Mouse (Mus musculus): ENCODE measurements at regions not wholly inside any gene's neighbourhood (a gene's known extent, or its start where the extent isn't known, plus 50 kb on each side); places are given as distances from the start of the nearest gene placed in this dataset.

DNA sequence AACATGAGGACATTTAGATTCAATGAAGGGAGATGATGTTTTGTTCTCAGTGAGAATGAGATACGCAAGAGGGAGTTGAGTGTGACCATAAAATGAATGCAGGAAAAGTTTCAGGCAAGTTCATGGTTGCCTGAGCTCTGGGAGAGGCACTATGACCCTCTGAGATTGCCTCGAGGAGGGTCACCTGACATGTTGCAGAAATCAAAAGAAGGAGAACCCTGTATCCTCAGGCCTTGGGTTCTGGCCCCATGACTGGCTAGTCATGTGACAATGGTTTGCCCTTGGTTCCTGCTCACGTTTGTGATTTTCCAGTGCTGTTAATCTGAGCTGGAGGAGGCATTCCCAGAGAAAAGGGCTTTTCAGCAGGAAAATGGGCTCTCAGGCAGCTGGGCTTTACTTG is 98.9 kb downstream of the Mab21l3 start:
- DNase-seq (ENCODE audit: low read depth): no peak

DNA sequence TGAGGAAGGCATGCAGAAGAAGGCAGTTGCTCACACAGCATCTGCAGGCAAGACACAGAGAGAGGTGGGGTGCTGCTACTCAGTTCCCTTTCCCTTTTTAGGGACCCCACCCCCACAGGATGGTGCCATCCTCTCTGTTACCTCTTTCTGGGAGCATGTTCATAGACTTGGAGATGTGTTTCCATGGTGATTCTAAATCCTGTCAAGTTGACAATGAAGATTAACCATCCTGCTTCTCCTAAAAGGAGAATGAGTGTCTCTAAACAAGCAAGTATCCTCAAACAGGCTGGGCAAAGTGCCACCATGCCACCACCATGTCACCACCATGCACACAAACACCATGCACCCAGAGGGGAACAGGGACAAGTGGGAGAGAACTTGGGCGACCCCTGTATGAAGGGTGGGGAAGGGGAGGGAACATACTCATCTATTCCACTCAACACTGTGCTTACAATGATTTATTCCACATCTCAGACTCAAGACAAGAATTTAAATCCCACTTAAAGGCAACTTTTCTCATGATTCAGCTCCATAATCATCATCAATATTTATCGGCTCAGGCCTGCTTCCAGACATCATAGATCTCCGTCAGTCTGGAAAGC is 99.6 kb downstream of the Mab21l3 start:
- no peak for DNase-seq (ENCODE audit: low read depth)

DNA sequence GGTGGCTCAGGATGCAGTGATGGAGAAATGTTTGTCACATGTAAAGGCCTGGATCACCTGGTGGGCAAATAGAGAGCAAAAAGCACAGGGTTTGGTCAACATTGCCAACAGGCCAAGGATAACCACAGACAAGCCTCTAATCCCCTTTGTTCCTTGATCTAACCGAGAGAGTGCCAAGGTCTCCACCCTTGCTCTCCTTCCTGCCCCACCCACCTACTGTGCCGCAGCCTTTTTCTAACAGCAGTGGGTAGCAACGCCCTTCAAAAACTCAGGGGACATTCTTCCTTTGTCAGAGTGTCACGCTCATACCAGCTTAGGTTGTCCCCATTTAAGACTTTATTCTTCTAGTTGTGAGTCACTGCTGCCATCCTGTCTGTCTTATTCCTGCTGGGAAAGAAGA is 100.6 kb downstream of the Mab21l3 start:
- DNase-seq (ENCODE audit: low read depth): peak; percentile 48

DNA sequence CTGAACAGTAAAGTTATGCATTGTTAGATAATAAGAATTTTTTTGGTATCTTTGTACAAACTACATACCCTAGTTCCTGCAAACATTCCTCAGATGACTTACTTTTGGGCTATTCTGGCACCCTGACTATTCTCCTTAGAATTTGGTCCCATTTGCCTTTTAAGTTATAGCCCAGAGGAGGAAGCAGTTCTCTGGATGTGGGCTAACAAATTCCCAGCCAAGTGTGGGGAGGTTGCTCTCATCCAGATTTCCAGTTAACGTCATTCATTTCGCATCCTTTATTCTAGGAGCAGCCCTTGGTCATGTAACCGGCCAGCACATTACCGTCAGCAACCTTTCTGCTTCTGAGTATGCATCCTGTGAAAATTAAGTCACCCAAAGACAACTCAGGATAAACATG is 107.9 kb downstream of the Mab21l3 start:
- DNase-seq (ENCODE audit: low read depth): no peak

DNA sequence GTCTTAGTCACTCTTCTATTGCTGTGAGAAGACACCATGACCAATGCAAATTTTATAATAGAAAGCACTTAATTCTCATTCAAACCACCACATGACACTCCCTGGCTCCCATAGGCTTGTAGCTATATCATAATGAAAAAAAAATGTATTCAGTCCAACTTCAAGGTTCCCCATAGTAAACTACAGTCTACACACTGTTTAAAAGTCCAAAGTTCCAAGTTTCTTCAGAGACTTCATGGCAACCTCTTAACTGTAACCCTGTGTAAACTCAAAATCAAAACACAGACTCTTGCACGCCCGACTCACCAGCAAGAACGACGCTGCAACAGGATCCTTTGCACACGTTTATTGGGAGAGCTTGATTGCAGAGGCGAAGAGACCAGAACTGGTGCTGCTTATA is 111.6 kb downstream of the Mab21l3 start:
- DNase-seq (ENCODE audit: low read depth): no peak

DNA sequence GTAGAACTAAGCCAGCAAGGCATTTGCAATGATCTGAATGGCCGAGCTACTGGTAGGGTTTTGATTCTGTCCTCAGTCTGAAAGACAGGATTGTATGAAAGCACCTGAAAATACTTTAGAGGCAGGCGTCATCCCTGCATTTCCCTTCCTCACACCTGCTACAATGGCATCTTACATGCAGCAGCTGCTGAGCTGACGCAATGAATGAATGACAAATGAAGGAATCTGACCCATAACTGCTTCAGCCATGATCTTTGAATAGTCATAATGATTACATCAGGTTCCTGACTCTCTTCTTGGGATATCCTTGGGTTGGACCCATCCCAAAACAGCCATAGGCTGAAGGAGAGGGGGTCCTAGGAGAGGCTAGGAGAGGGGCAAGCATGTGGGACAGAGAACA is 119.7 kb downstream of the Mab21l3 start:
- no peak for DNase-seq (ENCODE audit: low read depth)

DNA sequence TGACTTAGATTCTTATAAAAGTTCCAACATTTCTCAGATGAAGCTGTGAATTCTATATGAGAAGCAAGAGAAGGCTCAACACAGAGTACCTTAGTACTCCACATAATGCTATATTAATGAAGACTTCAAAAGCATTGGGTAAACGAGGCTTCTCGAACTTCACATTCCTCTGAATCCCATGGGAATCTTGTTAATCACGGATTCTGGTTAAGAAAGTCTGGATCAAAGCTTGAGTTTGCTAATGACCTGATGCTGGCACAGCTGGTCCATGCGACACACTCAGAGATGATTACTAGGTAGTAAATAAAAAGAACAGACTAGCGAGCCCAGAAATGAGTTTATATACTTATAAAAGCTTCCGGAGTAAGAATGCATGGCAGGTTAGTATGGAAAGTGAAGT is 118.4 kb upstream of the Atp1a1 start:
- DNase-seq (ENCODE audit: low read depth): no peak

DNA sequence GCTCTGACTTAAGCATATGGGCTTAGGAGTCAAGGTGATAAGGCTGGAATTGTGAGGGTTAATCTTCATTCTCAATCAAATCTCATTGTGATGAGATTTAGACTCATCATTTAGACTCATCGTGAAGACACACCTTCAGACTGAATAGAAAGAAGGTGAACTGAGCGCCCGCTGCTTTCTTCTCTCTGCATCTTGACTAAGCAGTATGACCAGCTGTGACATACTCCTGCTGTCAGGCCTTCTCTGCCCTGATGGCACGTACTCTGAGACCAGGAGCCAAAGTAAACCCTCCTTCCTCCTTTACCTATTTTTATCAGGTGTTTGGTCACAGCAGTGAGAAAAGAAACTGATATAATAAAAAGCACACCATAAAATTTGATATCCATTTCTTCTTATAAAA is 117.5 kb upstream of the Atp1a1 start:
- no peak for DNase-seq (ENCODE audit: low read depth)

DNA sequence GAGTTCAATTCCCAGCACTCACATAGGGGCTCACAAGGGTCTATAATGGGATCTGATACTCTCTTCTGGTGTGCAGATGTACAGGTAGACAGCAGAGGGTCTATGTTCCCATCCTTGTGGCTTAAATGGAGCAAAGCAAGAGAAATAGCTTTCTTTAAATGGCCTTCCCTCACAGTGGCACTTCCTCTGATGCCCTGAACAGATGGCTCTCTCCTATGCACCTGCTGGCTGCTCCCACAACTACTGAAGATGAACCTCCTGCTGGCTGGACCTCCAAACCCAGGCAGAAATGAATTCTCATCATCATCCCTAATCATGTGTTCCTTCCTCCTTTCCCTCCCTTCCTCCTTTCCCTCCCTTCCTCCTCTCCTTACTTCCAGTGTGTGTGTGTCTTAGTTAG is 110.9 kb upstream of the Atp1a1 start:
- no peak for DNase-seq (ENCODE audit: low read depth)

DNA sequence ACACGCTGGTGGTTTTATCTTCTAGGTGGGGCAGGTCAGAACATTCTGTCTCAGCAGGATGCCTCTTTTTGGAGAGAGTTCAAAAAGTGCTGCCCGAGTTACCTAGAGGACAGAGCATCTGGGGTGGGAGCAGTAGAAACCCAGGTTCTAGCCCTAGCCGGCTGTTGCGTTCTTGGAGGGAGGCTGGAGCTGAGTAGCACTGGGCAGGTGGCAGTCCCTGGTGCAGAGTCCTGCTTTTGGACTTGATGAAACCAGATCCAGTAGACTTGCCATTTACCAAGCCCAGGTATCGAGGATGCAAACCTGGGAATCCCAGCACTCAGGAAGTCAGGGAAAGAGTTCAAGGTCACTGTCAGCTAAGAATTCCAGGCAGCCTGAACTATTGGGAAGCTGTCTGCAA is 110.3 kb upstream of the Atp1a1 start:
- DNase-seq (ENCODE audit: low read depth): no peak

DNA sequence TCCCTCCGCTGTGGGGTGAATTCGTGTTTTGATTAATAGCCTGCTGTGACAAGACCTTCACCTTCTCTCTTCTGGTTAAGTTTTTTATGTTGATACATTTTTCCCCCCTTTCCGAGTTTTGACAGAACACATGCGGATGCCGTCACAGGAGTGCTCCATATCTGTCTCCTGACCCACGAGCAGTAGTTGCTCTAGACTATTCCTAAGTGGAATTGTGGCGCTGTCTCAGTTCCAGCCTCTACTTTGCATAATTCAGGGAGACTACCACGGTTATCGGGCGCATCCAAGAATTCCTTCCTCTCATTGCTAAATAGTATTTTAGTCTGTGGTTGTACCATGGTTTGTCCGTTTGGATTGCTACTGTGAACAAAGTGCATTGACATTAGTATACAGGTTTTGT is 109.2 kb upstream of the Atp1a1 start:
- DNase-seq (ENCODE audit: low read depth): no peak

DNA sequence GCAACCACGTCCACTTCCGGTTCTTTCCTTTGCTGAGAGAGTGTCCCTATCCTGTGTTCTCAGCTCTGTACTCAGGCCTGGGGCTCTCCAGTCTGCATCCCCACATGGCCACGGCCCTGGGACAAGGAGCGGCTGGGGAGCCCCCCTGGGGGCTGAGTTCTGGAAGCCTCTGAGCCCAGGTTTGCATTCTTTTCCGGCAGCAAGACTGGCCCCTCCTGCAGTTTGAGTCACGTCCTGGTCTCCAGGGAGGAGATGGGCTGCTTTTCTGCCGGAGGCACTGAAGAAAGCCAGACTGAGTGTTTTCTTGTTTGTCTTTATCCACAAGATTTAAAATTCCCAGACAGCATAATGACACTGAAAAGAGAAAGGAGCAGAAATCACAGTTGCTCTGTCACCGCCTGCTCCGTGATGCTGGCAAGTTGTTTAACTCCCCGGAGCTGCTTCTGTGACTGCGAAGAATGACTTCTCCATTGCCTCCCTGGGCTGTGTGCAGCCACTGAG is 108.7 kb upstream of the Atp1a1 start:
- DNase-seq (ENCODE audit: low read depth): no peak

DNA sequence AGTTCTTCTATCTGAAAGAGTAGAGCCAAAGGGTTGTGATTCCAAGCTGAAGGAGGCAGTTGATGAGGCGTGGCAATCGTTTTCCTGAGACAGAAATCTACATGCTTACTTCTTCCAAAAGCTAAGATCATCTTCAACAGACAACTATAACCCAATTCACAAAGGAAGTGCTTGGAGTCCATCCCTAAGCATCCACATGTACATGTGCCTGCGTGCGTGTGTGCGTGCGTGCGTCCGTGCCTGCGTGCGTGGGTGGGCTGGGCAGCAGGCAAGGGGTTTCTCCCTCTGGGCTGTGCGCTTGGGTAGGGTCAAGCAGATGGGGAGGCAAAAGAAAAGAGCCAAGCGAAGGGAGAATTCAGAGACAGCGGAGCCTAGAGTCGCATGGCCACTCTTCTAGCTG is 108.2 kb upstream of the Atp1a1 start:
- DNase-seq (ENCODE audit: low read depth): no peak

DNA sequence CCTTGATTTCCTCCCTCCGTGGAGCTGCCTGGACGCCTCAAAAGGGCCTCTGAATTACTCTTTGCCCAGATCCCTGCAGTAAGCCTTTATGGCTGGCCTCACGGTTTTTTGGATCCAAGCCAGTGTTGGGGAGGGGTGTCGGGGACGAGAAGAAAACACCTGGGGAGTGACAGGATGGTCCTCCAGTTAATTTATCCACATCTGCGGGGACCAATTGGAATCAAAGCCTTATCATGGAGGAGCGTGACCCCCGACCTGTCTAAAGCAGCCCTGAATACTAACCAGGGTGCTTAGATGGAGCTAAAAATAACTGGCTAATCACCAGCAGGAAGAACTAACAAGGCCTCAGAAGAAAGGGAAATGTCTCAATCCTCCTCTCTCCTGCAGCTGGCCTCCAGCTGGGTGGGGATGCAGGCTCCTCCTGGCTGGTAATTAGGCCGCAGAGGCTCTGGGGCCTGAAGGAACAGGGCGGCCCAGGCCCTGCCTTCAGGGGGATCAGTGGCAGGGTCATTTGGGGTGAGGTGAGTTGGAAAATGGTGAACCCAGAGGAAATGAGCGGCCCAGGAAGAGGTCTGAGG is 107.2 kb upstream of the Atp1a1 start:
- no peak for DNase-seq (ENCODE audit: low read depth)

DNA sequence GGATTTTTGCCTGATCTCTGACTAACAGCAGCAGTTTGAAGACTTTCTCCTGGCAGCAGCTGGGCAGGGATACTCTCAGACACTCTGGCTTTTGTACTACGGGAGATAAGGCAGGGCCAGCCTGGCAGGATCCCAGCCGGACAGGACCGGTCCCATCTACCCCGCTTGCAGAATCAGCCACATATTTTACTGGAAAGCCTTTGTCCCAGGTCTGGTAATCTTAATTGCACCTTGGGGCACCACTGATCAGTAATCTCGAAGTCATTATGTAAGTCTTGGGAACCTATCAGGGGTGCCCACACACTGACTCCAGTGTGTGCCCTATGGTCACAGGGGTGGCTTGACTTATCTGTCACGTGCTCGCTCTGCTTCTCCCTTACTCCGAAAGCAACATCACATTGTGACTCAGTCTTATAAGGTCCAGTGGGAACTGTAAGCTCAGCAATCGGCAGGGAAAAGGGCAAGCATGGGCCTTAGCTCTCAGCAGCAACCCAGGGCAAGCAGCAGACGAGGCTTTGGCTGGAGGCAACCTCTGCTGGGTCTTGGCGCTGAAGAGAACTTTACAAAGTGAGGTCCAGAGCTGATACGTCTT is 105.0 kb upstream of the Atp1a1 start:
- no peak for DNase-seq (ENCODE audit: low read depth)

DNA sequence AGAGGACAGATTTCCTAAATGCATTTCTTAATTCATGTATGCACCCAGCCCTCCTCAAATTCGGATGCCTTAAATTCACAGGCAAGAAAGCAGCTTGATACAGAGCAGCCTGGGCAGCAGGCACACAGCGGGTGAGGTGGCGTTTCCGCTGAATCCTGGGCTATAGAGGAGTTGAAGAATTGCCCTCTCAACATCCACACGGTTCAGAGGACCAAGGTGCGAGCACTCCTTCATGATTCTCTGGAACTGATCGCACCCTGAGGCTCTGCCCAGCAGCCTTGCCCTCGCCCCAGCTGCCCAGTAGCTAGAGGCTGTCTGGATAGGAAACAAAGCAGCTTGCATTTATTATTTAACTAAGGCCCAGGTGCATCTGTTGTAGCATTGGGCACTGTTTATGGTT is 104.3 kb upstream of the Atp1a1 start:
- DNase-seq (ENCODE audit: low read depth): no peak

DNA sequence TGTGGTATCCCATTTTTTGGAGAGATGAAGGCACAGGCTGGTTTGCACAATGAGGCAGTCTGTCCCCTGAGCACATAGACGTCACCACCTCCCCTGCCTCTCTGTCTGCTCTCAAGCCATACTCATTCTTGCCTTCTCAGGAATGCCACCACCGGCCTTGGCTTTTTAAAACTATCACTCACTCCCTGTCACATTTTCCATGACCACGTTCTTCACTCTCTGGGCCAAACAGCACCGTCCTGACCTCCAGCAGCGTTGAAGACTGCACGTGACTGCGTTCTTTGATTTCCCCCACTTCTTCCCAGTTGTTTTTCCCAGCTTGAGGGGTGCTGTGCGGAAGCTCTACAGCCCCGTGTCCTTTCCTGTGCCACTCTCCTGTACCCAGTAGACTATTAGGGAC is 100.4 kb upstream of the Atp1a1 start:
- DNase-seq (ENCODE audit: low read depth): no peak

DNA sequence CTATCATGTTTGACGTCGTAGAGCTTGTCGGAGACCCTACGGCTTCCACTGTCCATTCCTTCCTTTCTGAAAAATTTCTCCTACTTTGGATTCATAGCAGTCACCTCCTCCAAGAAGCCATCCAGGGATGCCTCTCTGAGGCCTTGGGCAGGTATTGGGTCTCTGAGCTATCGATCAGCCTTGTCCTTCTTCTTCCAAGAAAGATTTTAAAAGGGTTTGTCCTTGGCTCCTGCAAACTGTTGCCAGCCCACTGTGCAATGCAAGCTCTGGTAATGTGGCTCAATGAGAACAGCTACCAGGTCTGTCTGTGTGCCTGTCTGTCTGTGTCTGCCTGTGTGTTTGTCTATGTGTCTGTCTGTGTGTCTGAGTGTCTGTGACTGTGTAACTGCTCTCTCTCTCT is 99.8 kb upstream of the Atp1a1 start:
- no peak for DNase-seq (ENCODE audit: low read depth)

DNA sequence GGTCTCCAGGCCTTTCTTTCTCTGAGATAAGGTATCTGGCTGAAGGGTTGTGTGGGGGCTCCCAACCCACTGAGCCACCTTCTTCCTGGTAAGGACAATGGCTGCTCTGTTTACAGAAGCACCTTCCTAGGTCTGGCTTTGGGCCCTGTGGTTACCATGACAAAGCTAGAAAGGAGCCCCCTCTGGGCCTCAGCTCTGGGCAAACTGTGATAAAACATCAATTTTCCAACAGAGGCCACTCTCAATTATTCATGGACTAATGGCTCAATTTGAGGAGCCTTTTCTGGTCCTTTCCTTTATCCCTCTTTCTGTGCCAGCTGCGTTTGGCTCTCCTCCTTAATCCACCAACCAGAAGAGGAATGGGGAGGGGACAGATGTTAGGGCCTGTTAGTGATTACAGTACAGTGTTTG is 97.3 kb upstream of the Atp1a1 start:
- no peak for DNase-seq (ENCODE audit: low read depth)

DNA sequence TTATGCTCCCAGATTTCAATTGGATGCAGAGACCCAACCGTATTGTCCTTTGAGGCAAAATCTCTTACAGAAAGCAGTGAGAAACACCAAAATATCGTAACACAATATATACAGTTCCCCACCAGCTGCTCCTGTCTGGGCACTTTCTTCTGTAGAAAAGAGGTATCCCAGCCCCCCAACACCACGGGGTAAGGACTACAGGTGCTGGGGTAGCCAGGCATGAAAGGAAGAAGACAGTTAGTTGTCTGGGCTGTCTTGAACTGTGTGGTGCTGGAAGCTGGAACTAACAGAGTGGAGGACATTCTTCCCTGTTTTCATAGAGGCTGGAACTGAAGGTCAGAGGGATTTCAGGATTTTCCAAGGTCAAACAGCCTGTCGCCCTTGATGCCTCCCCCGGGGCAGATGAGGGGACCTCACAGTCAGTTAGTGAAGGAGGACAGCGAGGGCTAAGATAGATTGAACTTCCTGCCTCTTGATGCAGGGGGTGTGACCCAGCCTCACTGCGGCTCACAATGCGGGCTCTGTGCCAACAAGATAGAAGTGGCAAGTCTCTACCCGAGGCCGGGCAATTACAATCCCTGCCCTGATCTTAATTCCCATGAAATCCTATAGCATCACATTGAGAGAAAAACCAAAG is 96.6 kb upstream of the Atp1a1 start:
- DNase-seq (ENCODE audit: low read depth): peak; percentile 39

DNA sequence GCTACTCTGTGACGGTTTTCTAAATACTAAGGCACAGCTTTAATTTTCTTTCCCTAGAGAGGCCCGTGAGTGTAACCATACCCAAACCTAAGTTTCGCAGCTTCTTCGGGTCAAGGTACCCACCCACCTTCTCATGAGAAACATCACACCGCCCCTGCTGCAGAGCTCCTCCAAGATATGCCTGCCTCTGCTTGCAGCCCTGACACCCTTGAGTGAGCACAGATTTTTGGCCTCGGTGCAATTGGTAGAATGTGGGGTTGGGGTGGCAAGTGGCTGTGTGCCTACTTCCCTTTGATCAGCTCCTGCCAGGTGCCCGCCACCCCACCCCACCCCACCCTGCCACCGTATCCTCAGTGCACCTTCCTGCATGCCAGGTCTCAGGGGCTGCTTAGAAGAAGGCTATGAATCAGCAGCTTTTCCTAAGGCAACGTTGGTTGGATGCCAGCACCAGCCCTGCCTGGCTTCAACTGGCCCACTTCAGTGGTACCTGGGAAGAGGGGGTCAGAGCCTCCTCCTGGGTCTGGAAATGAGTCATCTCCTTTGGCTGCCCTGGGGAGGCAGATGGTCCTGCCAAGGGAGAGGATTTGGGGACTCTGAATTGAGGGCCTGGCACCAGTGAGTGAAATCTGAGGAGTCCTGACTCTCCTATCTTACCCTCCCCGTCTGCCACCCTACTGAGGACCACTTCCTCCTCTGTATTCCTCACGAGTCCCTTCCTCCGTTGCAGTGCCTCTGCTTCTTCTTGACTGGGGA is 95.6 kb upstream of the Atp1a1 start:
- DNase-seq (ENCODE audit: low read depth): no peak

DNA sequence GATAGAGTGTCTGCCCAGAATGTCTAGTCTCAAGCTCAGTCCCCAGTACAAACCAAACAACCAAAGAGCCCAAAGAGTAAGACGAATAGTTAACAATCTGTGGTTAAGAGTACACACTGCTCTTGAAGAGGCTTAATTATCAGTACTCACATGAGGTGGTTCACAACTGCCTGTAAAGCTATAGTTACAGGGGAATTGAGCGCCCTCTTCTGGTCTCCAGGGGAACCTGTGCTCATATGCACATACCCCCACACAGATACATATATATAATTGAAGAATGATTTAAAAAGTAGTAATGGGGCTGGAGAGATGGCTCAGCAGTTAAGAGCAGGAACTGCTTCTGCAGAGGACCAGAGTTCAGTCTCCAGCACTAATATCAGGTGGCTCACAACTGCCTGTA is 92.3 kb upstream of the Atp1a1 start:
- peak; percentile 13 for DNase-seq (ENCODE audit: low read depth)

DNA sequence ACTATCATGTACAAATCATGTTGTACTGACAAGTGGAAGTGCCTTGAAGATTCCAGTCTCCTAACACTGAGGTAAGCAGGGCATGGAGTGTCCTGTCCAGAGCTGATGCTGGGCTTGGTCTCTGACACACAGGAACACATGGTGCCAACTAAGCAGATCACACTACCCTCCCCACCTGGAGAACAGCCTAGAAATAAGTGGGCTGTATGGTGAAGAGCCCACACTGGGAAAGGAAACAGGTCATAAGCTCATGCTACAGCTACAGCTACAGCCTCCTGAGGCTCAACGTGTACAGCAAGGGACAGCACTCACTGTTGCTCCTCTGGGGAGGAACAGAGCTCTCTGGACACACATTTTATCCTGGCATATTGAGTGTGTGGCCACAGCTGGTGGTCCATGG is 89.8 kb upstream of the Atp1a1 start:
- DNase-seq (ENCODE audit: low read depth): no peak

All from induced T-regulatory cell, adult 2 months (primary cell).